Mouse (Mus musculus) limb, embryonic 14.5 days (tissue): ENCODE data around the gene Tmem132b. TPM values are rescaled to one million over a fixed set of nuclear protein-coding genes. Genes with fewer than 3 reads are reported as not detected.

ENCODE experiments used
- ATAC-seq: fragments of 200-750 bp; cut with Nextera tagmentation; 2 replicates; pipeline ENCODE4 v1.8.0; 2017; ENCODE audit warnings: low read depth, moderate number of reproducible peaks, moderate TSS enrichment; ENCODE audit not compliant: low FRiP score
- DNase-seq: peaks from one replicate; pipeline ENCODE4 v3.0.0-alpha.2; 2015; ENCODE audit warnings: low spot score
- H3K27ac ChIP-seq: fragments of 300-500 bp; sonication (generic); replicated peaks from 2 replicates; pipeline ENCODE4 v1.5.1; 2014; ENCODE audit warnings: low read depth, mild to moderate bottlenecking, low read length, moderate library complexity, mixed read lengths
- H3K27me3 ChIP-seq: fragments of 300-500 bp; sonication (generic); 2 replicates; pipeline ENCODE4 v1.6.1; 2014; ENCODE audit warnings: low read length, mixed read lengths; ENCODE audit not compliant: control insufficient read depth, insufficient read depth
- H3K36me3 ChIP-seq: fragments of 300-500 bp; sonication (generic); 2 replicates; pipeline ENCODE4 v1.6.1; 2014; ENCODE audit warnings: mild to moderate bottlenecking, low read length, moderate library complexity, mixed read lengths; ENCODE audit not compliant: control insufficient read depth, insufficient read depth
- H3K4me1 ChIP-seq: fragments of 300-500 bp; sonication (generic); 2 replicates; pipeline ENCODE4 v1.6.1; 2014; ENCODE audit warnings: antibody characterized with exemption, low read length, mixed read lengths; ENCODE audit not compliant: control insufficient read depth, insufficient read depth
- H3K4me2 ChIP-seq: fragments of 300-500 bp; sonication (generic); replicated peaks from 2 replicates; pipeline ENCODE4 v1.6.1; 2014; ENCODE audit warnings: low read depth, mild to moderate bottlenecking, low read length, moderate library complexity; ENCODE audit not compliant: severe bottlenecking
- H3K4me3 ChIP-seq: fragments of 300-500 bp; sonication (generic); replicated peaks from 2 replicates; pipeline ENCODE4 v1.5.1; 2014; ENCODE audit warnings: low read length
- H3K9ac ChIP-seq: fragments of 300-500 bp; sonication (generic); 2 replicates; pipeline ENCODE4 v1.6.1; 2014; ENCODE audit warnings: mild to moderate bottlenecking, low read depth, low read length, moderate library complexity; ENCODE audit not compliant: severe bottlenecking
- H3K9me3 ChIP-seq: fragments of 300-500 bp; sonication (generic); 2 replicates; pipeline ENCODE4 v1.6.1; 2016; ENCODE audit warnings: low read length; ENCODE audit not compliant: control insufficient read depth
- POLR2A ChIP-seq: fragments of 200-500 bp; IDR thresholded peaks from 2 replicates; pipeline ENCODE4 v1.8.0; 2012; ENCODE audit warnings: inconsistent platforms, mild to moderate bottlenecking, moderate library complexity, borderline replicate concordance; ENCODE audit not compliant: insufficient read depth, insufficient read length; ENCODE audit errors: extremely low read depth
- WGBS: fragments of 180-500 bp; shearing (Covaris S2); extraction: QIAGEN DNeasy Blood & Tissue Kit; methylation state at CpG from one replicate; pipeline ENCODE4 v1.1.7; 2014; 5-methylcytosine and 5-hydroxymethylcytosine counted together
- polyA plus RNA-seq, 2 experiments: library from polyadenylated mRNA; depleted of rRNA in 1 of 2; stranded (reverse) in 1 of 2; unstranded in 1 of 2; fragments of >200 nt; fragmentation: Nextera tagmentation in 1 of 2; extraction: Ambion mirVana in 1 of 2; gene quantifications; 2 replicates each; pipeline versions ENCODE4 v1.2.1 to v1.2.3; 2012 to 2014

Gene Tmem132b
- polyA plus RNA-seq, 2 experiments, result 0.28 to 0.36 TPM

DNA sequence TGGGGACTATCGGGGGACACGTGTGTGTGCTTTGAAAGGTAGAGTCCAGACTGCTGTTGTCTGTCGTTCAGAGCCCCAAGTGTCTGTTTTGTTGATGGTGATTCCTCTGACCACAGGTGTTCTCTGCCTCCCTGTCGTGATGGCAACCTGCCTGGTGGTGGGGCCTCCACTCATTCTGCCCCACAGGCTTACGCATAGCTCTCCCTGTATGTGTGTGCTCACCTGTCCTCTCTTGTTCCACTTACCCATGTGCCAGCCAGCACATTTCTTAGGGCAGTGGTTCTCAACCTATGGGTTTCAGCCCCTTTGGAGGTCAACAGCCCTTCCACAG, 38.5 kb upstream of the Tmem132b start:
- DNase-seq, result no peak

DNA sequence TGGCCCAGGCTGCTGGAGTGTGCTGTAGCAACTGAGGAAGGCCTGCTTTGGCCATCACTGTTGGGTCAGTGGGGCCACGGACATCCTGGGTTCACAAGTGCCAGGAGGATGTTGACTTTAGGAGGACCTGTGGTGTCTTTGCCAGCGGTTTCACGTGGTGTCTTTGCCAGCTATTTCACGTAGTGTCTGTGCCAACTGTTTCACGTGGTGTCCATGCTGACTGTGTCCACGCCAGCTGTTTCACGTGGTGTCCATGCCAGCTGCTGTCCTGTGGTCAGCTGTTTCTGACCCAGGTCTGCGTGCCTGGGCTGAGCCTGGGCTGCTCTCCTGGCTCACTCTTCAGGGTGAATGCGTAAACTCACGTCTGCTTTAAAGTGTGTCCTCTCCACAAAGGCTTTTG, 35.9 kb upstream of the Tmem132b start:
- Histone ChIP-seq H3K9ac (no peak overlapping the region), H3K4me3 (no peak overlapping the region), H3K4me2 (no peak overlapping the region), H3K27me3 (no peaks in the 10 kb centered on the region), H3K36me3 (peaks cover 35% of the 10 kb centered on the region), H3K4me1 (no peaks in the 10 kb centered on the region), H3K9me3 (no peaks in the 10 kb centered on the region), H3K27ac (no peak overlapping the region)
- TF ChIP-seq POLR2A, result no peak
- ATAC-seq (no peak), DNase-seq (no peak)
- 94% methylated on average over 10 of the region's 10 CpGs for WGBS

More for the DNA sequence above, 38.5 kb upstream of the Tmem132b start:
- no peak overlapping the region for H3K9ac ChIP-seq
- H3K4me2 ChIP-seq, result no peak overlapping the region
- WGBS, result 62% methylated on average over 5 of the region's 5 CpGs
- H3K27me3 ChIP-seq, result no peaks in the 10 kb centered on the region
- H3K9me3 ChIP-seq, result no peaks in the 10 kb centered on the region
- H3K4me3 ChIP-seq, result no peak overlapping the region
- no peaks in the 10 kb centered on the region for H3K4me1 ChIP-seq
- no peak for TF ChIP-seq POLR2A
- peaks cover 41% of the 10 kb centered on the region for H3K36me3 ChIP-seq
- ATAC-seq, result no peak
- no peak overlapping the region for H3K27ac ChIP-seq

DNA sequence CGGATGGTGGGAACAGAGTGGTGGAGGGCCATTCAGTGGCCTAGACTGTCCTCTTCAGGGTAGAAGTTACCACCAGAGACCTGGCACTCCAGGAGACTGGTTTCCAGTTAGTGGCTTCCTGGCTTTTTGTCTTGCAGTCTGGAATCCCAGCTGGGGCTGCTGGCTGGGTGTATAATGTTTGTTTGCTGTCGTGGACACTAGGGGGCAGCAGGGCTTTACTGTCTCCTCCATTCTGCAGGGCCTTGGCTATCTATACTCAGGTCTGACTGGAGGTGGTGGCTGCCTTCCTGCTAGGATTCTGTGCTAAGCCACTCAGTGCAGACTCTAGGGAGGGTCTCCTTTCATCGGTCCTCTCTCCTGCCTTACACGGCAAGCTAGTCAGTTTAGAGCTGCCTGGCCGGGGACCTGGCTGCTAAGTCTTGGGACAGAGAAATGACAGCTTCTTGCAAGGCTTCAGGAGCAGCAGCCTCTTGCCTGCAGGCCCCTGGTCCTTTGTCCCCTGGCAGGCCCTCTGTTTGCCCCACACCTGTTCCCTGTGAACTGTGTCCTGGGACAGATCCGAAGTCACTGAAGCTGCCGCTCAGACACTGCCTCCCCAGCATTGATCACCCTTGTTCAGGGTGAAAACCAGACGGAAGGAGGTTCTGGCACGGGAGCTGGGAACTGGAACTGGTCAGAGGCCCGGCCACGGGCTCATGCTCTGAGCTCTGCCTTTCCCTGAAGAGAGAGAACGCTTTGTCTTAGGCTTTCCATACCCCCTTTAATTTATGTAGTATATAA, 33.6 kb upstream of the Tmem132b start:
- WGBS, result 64% methylated on average over 12 of the region's 12 CpGs
- peaks cover 25% of the 10 kb centered on the region for H3K36me3 ChIP-seq

DNA sequence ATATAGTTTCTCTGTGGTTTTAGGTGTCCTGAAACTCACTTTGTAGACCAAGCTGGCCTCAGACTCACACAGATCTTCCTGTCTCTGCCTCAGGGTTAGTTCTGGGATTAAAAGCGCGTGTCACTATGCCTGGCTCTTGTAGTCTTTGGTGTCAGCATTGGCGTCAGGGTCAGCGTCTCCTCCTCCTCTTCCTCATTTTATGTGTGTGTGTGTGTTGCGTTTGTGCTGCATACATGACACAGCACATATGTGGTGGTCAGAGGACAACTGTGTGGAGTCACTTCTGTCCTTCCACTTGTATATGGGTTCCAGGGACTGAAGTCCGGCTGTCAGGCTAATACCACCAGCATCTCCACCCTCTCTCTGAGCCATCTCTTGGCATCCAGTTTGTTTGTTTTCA, 30.1 kb upstream of the Tmem132b start:
- Histone ChIP-seq H3K27ac (no peak overlapping the region), H3K4me1 (no peaks in the 10 kb centered on the region), H3K27me3 (no peaks in the 10 kb centered on the region), H3K4me3 (no peak overlapping the region), H3K36me3 (peaks cover 21% of the 10 kb centered on the region), H3K4me2 (no peak overlapping the region), H3K9me3 (no peaks in the 10 kb centered on the region), H3K9ac (no peak overlapping the region)
- whole genome bisulfite sequencing, result 93% methylated on average over 6 of the region's 6 CpGs
- DNase-seq (no peak), ATAC-seq (no peak)
- no peak for TF ChIP-seq POLR2A

More for the DNA sequence above, 33.6 kb upstream of the Tmem132b start:
- no peak for ATAC-seq
- Histone ChIP-seq H3K4me1 (no peaks in the 10 kb centered on the region), H3K27ac (no peak overlapping the region), H3K9me3 (no peaks in the 10 kb centered on the region), H3K27me3 (no peaks in the 10 kb centered on the region), H3K4me2 (no peak overlapping the region), H3K9ac (no peak overlapping the region), H3K4me3 (no peak overlapping the region)
- TF ChIP-seq POLR2A, result no peak
- DNase-seq, result peak; percentile 42

DNA sequence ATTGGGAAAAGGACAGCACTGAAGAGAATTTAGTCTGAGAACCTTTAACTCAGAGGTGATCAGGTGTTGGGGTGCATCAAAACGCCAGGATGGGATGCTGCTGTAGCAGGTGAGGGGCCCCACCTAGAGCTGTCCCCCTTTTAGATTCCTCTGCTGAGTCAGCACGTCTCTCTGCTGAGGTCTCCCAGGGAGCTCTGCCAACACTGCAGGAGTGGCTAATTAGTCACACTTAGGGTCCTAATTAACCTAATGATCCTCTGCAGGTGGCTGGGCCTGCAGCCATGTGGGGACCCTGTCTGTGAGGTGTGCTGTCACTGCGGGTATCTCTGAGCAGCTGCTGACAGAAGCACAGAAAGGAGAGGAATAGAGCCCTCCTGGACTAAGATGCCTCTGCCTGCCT, 29.4 kb upstream of the Tmem132b start:
- Histone ChIP-seq H3K4me1 (no peaks in the 10 kb centered on the region), H3K9me3 (no peaks in the 10 kb centered on the region), H3K4me3 (no peak overlapping the region), H3K27ac (no peak overlapping the region), H3K4me2 (no peak overlapping the region), H3K27me3 (no peaks in the 10 kb centered on the region), H3K9ac (no peak overlapping the region), H3K36me3 (peaks cover 24% of the 10 kb centered on the region)
- 49% methylated on average over 3 of the region's 3 CpGs for WGBS
- DNase-seq (no peak), ATAC-seq (no peak)
- no peak for TF ChIP-seq POLR2A
